Mouse (Mus musculus) T-helper 1 cell (primary cell): Measurements from ENCODE around the gene Nipsnap3b.

ENCODE experiments used
- in situ Hi-C: fragments of 300-600 bp; cut with MboI, MseI; formaldehyde crosslinking; loops from one replicate; pipeline ENCODE4 v1.15.1; 2025; ENCODE audit warnings: high pct_unique_total_duplicates

The Nipsnap3b gene

GRCm38 (mm10) chr4:53011732-53012361, at the start of gene Nipsnap3b:
Gene Nipsnap3b, plus strand, starts transcription at chr4:53011880.
- in situ Hi-C loops, result no loop called here

GRCm38 (mm10) chr4:52964247-52964646, 47.4 kb upstream of the Nipsnap3b start, which contains the start of gene Olfr270:
Gene Olfr270, plus strand, starts transcription at chr4:52964547.
- in situ Hi-C loops, result loop anchor here (5.0 kb wide), 1 partner anchor 107 kb away; the partner anchor contains the start of gene Olfr273

- in situ Hi-C loops, result no loop called here
Measured at GRCm38 (mm10) chr4:52985216-52985615, 26.5 kb upstream of the Nipsnap3b start.

- in situ Hi-C loops, result no loop called here
Measured at GRCm38 (mm10) chr4:52986266-52986665, 25.4 kb upstream of the Nipsnap3b start.

GRCm38 (mm10) chr4:52989248-52989647, 22.4 kb upstream of the Nipsnap3b start, which contains the start of gene Nipsnap3a:
Gene Nipsnap3a, plus strand, starts transcription at chr4:52989272.
- in situ Hi-C loops, result no loop called here

GRCm38 (mm10) chr4:52999449-52999848, 12.2 kb upstream of the Nipsnap3b start:
- in situ Hi-C loops, result no loop called here

GRCm38 (mm10) chr4:53000154-53000553, 11.5 kb upstream of the Nipsnap3b start:
- in situ Hi-C loops, result loop anchor here (10.0 kb wide), 1 partner anchor 555 kb away; no protein-coding TSS in a partner anchor

- in situ Hi-C loops, result loop anchor here (10.0 kb wide), 1 partner anchor 564 kb away; no protein-coding TSS in a partner anchor
Measured at GRCm38 (mm10) chr4:53009183-53009582, 2.5 kb upstream of the Nipsnap3b start.

GRCm38 (mm10) chr4:53009871-53010270, 1.8 kb upstream of the Nipsnap3b start:
- in situ Hi-C loops, result loop anchor here (10.0 kb wide), 1 partner anchor 565 kb away; no protein-coding TSS in a partner anchor

- in situ Hi-C loops, result no loop called here
Measured at GRCm38 (mm10) chr4:53014421-53014820, 2.7 kb downstream of the Nipsnap3b start.

GRCm38 (mm10) chr4:53015024-53015423, 3.3 kb downstream of the Nipsnap3b start:
- in situ Hi-C loops, result no loop called here

- in situ Hi-C loops, result no loop called here
Measured at GRCm38 (mm10) chr4:53018392-53018791, 6.7 kb downstream of the Nipsnap3b start.

GRCm38 (mm10) chr4:53023189-53023925, 11.7 kb downstream of the Nipsnap3b start:
- in situ Hi-C loops, result no loop called here

GRCm38 (mm10) chr4:53024397-53024796, 12.7 kb downstream of the Nipsnap3b start:
- in situ Hi-C loops, result no loop called here

- in situ Hi-C loops, result no loop called here
Measured at GRCm38 (mm10) chr4:53027811-53028210, 16.1 kb downstream of the Nipsnap3b start.

GRCm38 (mm10) chr4:53030326-53030948, 18.8 kb downstream of the Nipsnap3b start:
- in situ Hi-C loops, result no loop called here

GRCm38 (mm10) chr4:53043819-53044218, 32.1 kb downstream of the Nipsnap3b start:
- in situ Hi-C loops, result no loop called here

- in situ Hi-C loops, result no loop called here
Measured at GRCm38 (mm10) chr4:53045807-53046206, 34.1 kb downstream of the Nipsnap3b start.

GRCm38 (mm10) chr4:53046238-53047022, 34.8 kb downstream of the Nipsnap3b start:
- in situ Hi-C loops, result no loop called here

- in situ Hi-C loops, result no loop called here
Measured at GRCm38 (mm10) chr4:53062301-53063008, 50.8 kb downstream of the Nipsnap3b start.
